In genomic region chr4:140701716-140702561, GRCm38 (mm10) we compare ENCODE assay signal across 8 mouse cellular contexts. TPM values are rescaled to one million over a fixed set of nuclear protein-coding genes. Genes with fewer than 3 reads are reported as not detected.
DNase-seq lines count a peak whose midpoint lies in the region; ATAC-seq and TF ChIP-seq lines count a peak whose summit lies in the region.

No protein-coding gene starts in this region.

- ATAC-seq in forebrain, embryonic 11.5 days (replicated peaks; ENCODE audit: low FRiP score), result peak; percentile 34
- ATAC-seq in intestine, embryonic 15.5 days, result peak; percentile 42
- no peak for ATAC-seq in frontal cortex, adult (ENCODE audit: low TSS enrichment)

- H3K27me3 ChIP-seq in MEL (ENCODE audit: control insufficient read depth in 1 of 2, insufficient read depth in 2 of 2, low read length in 2 of 2), result no peaks in the 10 kb centered on the region
- peaks cover 12% of the 10 kb centered on the region for H3K27me3 ChIP-seq in forebrain, embryonic 11.5 days (ENCODE audit: control insufficient read depth, insufficient read depth, low read length)
- H3K27me3 ChIP-seq in intestine, embryonic 15.5 days (replicated peaks), result no peaks in the 10 kb centered on the region

- peak in 1 of 2 experiments; percentile 36; a peak in 1 of 4 replicates for TF ChIP-seq POLR2A in MEL (IDR thresholded peaks at IDR 0.05; ENCODE audit: control insufficient read depth in 1 of 2, insufficient read depth in 1 of 2, low read depth in 1 of 2, low read length in 2 of 2, poor library complexity in 1 of 2)

- H3K79me2 ChIP-seq in MEL (ENCODE audit: control insufficient read depth, insufficient read depth, low read length, poor library complexity), result peaks cover 64% of the 10 kb centered on the region

- peak overlapping the region; percentile 89 for H3K4me2 ChIP-seq in forebrain, embryonic 11.5 days (ENCODE audit: low read depth, low read length, severe bottlenecking)
- peak overlapping the region; percentile 93 for H3K4me2 ChIP-seq in intestine, embryonic 15.5 days (replicated peaks)

- H3K9me3 ChIP-seq in MEL (replicated peaks; ENCODE audit: insufficient read depth, low read length), result no peaks in the 10 kb centered on the region
- no peaks in the 10 kb centered on the region for H3K9me3 ChIP-seq in forebrain, embryonic 11.5 days (ENCODE audit: control insufficient read depth, low read length)
- H3K9me3 ChIP-seq in intestine, embryonic 15.5 days, result no peaks in the 10 kb centered on the region

- H3K36me3 ChIP-seq in MEL (ENCODE audit: control insufficient read depth in 1 of 2, insufficient read depth in 2 of 2, low read length in 2 of 2), result peaks cover 9 to 23% of the 10 kb centered on the region in 2 experiments
- no peaks in the 10 kb centered on the region; the same call in 1 of the 2 replicates for H3K36me3 ChIP-seq in forebrain, embryonic 11.5 days (ENCODE audit: control insufficient read depth, insufficient read depth, low read length)
- peaks cover 6% of the 10 kb centered on the region for H3K36me3 ChIP-seq in intestine, embryonic 15.5 days

- no peak for TF ChIP-seq RAD21 in MEL (IDR thresholded peaks at IDR 0.05; ENCODE audit: low read depth, low read length)

- peak overlapping the region; percentile 99 for H3K27ac ChIP-seq in MEL (ENCODE audit: control insufficient read depth, low read depth, low read length)
- H3K27ac ChIP-seq in forebrain, embryonic 11.5 days (ENCODE audit: low read depth, low read length), result peak overlapping the region; percentile 100
- peak overlapping the region; percentile 97 for H3K27ac ChIP-seq in intestine, embryonic 15.5 days

- WGBS in forebrain, embryonic 11.5 days, result under 1% methylated on average over 63 of the region's 107 CpGs
- WGBS in intestine, embryonic 15.5 days, result 0% methylated on average over 72 of the region's 107 CpGs

- peak; percentile 44 to 45 for DNase-seq in cerebellum, postnatal 25 days
- DNase-seq in cerebellum, adult 11 months, result no peak
- peak; percentile 73 for DNase-seq in MEL (ENCODE audit: low read depth, low spot score)
- DNase-seq in forebrain, embryonic 11.5 days (ENCODE audit: low spot score), result peak; percentile 83
- peak; percentile 61 to 70 for DNase-seq in lung, postnatal 4 days
- peak; percentile 61 to 69 for DNase-seq in spleen, postnatal 10 days (ENCODE audit: low spot score in 2 of 2)

- 0 out of 6 replicates have a peak, but pooled peaks of 1 of the 3 experiments have one; percentile 5 for TF ChIP-seq CTCF in MEL (IDR thresholded peaks at IDR 0.05 in 2 of 3, conservative IDR thresholded peaks at IDR 0.05 in 1 of 3; ENCODE audit: control insufficient read depth in 1 of 3, insufficient read depth in 1 of 3, low read depth in 2 of 3, low read length in 3 of 3, poor library complexity in 1 of 3, severe bottlenecking in 1 of 3)

- peak overlapping the region; percentile 70 to 82 for H3K4me3 ChIP-seq in MEL (ENCODE audit: control insufficient read depth in 1 of 2, insufficient read depth in 1 of 2, low read depth in 2 of 2, low read length in 2 of 2)
- peak overlapping the region; percentile 99 for H3K4me3 ChIP-seq in forebrain, embryonic 11.5 days (ENCODE audit: low read depth, low read length)
- peak overlapping the region; percentile 86 for H3K4me3 ChIP-seq in intestine, embryonic 15.5 days (replicated peaks)

- H3K4me1 ChIP-seq in MEL (ENCODE audit: control insufficient read depth in 1 of 2, insufficient read depth in 2 of 2, low read length in 2 of 2), result peaks cover 2 to 23% of the 10 kb centered on the region in 2 experiments; a peak in 3 of 4 replicates
- H3K4me1 ChIP-seq in forebrain, embryonic 11.5 days (replicated peaks; ENCODE audit: control insufficient read depth, insufficient read depth, low read length), result peaks cover 25% of the 10 kb centered on the region
- H3K4me1 ChIP-seq in intestine, embryonic 15.5 days (replicated peaks), result peaks cover 34% of the 10 kb centered on the region

- H3K9ac ChIP-seq in MEL (ENCODE audit: control insufficient read depth, low read depth, low read length, poor library complexity, severe bottlenecking), result peak overlapping the region; percentile 91
- peak overlapping the region; percentile 98 for H3K9ac ChIP-seq in forebrain, embryonic 11.5 days (ENCODE audit: low read length)
- peak overlapping the region; percentile 93 for H3K9ac ChIP-seq in intestine, embryonic 15.5 days

- peak in 1 of 2 experiments; percentile 34; a peak in 2 of 4 replicates for TF ChIP-seq EP300 in MEL (IDR thresholded peaks at IDR 0.05; ENCODE audit: low read depth in 1 of 2, low read length in 2 of 2)

TF ChIP-seq in MEL, 35 proteins besides CTCF, POLR2A, EP300 and RAD21 (continues in another document):
- TF ChIP-seq ETS1 (IDR thresholded peaks at IDR 0.05; ENCODE audit: low read depth, low read length) (peak; percentile 47; the same call in 1 of the 2 replicates), SMC3 (IDR thresholded peaks at IDR 0.05; ENCODE audit: low read depth, low read length) (no peak), JUND (IDR thresholded peaks at IDR 0.05; ENCODE audit: low read depth, low read length) (no peak), TCF12 (IDR thresholded peaks at IDR 0.05; ENCODE audit: low read depth, low read length) (no peak; the same call in 1 of the 2 replicates), MEF2A (IDR thresholded peaks at IDR 0.05; ENCODE audit: extremely low read depth, insufficient replicate concordance, low read depth, low read length, poor library complexity, severe bottlenecking) (no peak), GABPA (IDR thresholded peaks at IDR 0.05; ENCODE audit: low read depth, low read length) (no peak), NELFE (IDR thresholded peaks at IDR 0.05; ENCODE audit: low read depth, low read length) (no peak), USF1 (IDR thresholded peaks at IDR 0.05; ENCODE audit: low read depth, low read length) (peak; percentile 59), TBP (IDR thresholded peaks at IDR 0.05; ENCODE audit: low read depth, low read length) (no peak), POLR2AphosphoS5 (IDR thresholded peaks at IDR 0.05; ENCODE audit: borderline replicate concordance, low read depth, low read length) (no peak), MAX (IDR thresholded peaks at IDR 0.05; ENCODE audit: low read length) (peak; percentile 54), ELF1 (IDR thresholded peaks at IDR 0.05; ENCODE audit: low read depth, low read length) (no peak), USF2 (IDR thresholded peaks at IDR 0.05; ENCODE audit: borderline replicate concordance in 1 of 2, insufficient read depth in 1 of 2, low read depth in 1 of 2, low read length in 2 of 2) (no peak), ZMIZ1 (IDR thresholded peaks at IDR 0.05; ENCODE audit: low read depth, low read length) (no peak; the same call in 1 of the 2 replicates), POLR2AphosphoS2 (IDR thresholded peaks at IDR 0.05; ENCODE audit: low read length) (peak; percentile 44; the same call in 1 of the 2 replicates), ZKSCAN1 (IDR thresholded peaks at IDR 0.05; ENCODE audit: low read depth, low read length) (no peak), BHLHE40 (IDR thresholded peaks at IDR 0.05; ENCODE audit: borderline replicate concordance, low read depth, low read length) (peak; percentile 21; the same call in 1 of the 2 replicates), GATA1 (IDR thresholded peaks at IDR 0.05; ENCODE audit: low read depth, low read length) (no peak), MAZ (IDR thresholded peaks at IDR 0.05; ENCODE audit: low read depth, low read length) (peak; percentile 51; the same call in 1 of the 2 replicates), MAFK (IDR thresholded peaks at IDR 0.05; ENCODE audit: borderline replicate concordance, low read depth, low read length) (no peak), MXI1 (IDR thresholded peaks at IDR 0.05; ENCODE audit: low read depth, low read length) (peak; percentile 57), HCFC1 (IDR thresholded peaks at IDR 0.05; ENCODE audit: low read depth, low read length) (no peak; the same call in 1 of the 2 replicates), MYB (IDR thresholded peaks at IDR 0.05; ENCODE audit: low read depth, low read length) (0 out of 2 replicates have a peak, but pooled peaks have one; percentile 8), UBTF (IDR thresholded peaks at IDR 0.05; ENCODE audit: borderline replicate concordance, insufficient read depth, low read depth, low read length) (0 out of 2 replicates have a peak, but pooled peaks have one; percentile 71), NRF1 (IDR thresholded peaks at IDR 0.05; ENCODE audit: insufficient read depth, low read depth, low read length, poor library complexity, severe bottlenecking) (no peak), CHD2 (IDR thresholded peaks at IDR 0.05; ENCODE audit: low read length) (no peak), SIN3A (IDR thresholded peaks at IDR 0.05; ENCODE audit: low read length) (0 out of 2 replicates have a peak, but pooled peaks have one; percentile 61), TAL1 (IDR thresholded peaks at IDR 0.05; ENCODE audit: low read length) (no peak), RCOR1 (IDR thresholded peaks at IDR 0.05; ENCODE audit: low read depth, low read length) (no peak), CHD1 (IDR thresholded peaks at IDR 0.05; ENCODE audit: low read depth, low read length) (peak; percentile 64; the same call in 1 of the 2 replicates), E2F4 (IDR thresholded peaks at IDR 0.05; ENCODE audit: borderline replicate concordance, low read depth, low read length) (no peak; the same call in 1 of the 2 replicates)

RNA-seq across cellular contexts. Expression of gene Rcc2, which starts 1.6 kb away (rescaled TPM):
- total RNA-seq in MEL (2012; rRNA removed), result 267 and 270 TPM in 2 replicates
- polyA plus RNA-seq in MEL (2012; ENCODE audit: insufficient read depth in 1 of 2, insufficient read length in 2 of 2, low read depth in 1 of 2, low replicate concordance in 2 of 2, missing spikeins in 1 of 2), result 100 to 1,000 TPM; 254 to 427 TPM
- polyA plus RNA-seq in forebrain, embryonic 11.5 days (2014; fragmentation: Nextera tagmentation; extraction: Ambion mirVana), result 91.6 and 100 TPM in 2 replicates
- 37.8 and 43.8 TPM in 2 replicates for polyA plus RNA-seq in intestine, embryonic 15.5 days (2015; fragmentation: Nextera tagmentation; extraction: Ambion mirVana)

RNA-seq across cellular contexts. Expression of gene Arhgef10l, which starts 36.1 kb away (rescaled TPM):
- 10.2 and 16.9 TPM in 2 replicates for total RNA-seq in MEL (2012; rRNA removed)
- 10 to 100 TPM in 1 of 2 experiments, not detected in 1; 26.0 TPM for polyA plus RNA-seq in MEL (2012; ENCODE audit: insufficient read depth in 1 of 2, insufficient read length in 2 of 2, low read depth in 1 of 2, low replicate concordance in 2 of 2, missing spikeins in 1 of 2)
- polyA plus RNA-seq in forebrain, embryonic 11.5 days (2014; fragmentation: Nextera tagmentation; extraction: Ambion mirVana), result 23.3 and 23.6 TPM in 2 replicates
- 15.3 and 16.2 TPM in 2 replicates for polyA plus RNA-seq in intestine, embryonic 15.5 days (2015; fragmentation: Nextera tagmentation; extraction: Ambion mirVana)

RNA-seq across cellular contexts. Expression of gene Padi6, which starts 40.5 kb away (rescaled TPM):
- not detected in 2 replicates for total RNA-seq in MEL (2012; rRNA removed)
- not detected for polyA plus RNA-seq in MEL (2012; ENCODE audit: insufficient read depth in 1 of 2, insufficient read length in 2 of 2, low read depth in 1 of 2, low replicate concordance in 2 of 2, missing spikeins in 1 of 2)
- polyA plus RNA-seq in forebrain, embryonic 11.5 days (2014; fragmentation: Nextera tagmentation; extraction: Ambion mirVana), result 0.08 TPM in 1 of 2 replicates, not detected in the other
- polyA plus RNA-seq in intestine, embryonic 15.5 days (2015; fragmentation: Nextera tagmentation; extraction: Ambion mirVana), result 0.11 and 0.15 TPM in 2 replicates
